Mouse (Mus musculus) olfactory bulb, adult 2 months (tissue): ENCODE data around the gene Tmem116. TPM values are rescaled to one million over a fixed set of nuclear protein-coding genes. Genes with fewer than 3 reads are reported as not detected.

ENCODE experiments used
- H3K27ac ChIP-seq: fragments of 200-500 bp; 2 replicates; pipeline ENCODE4 v1.5.1; 2012; ENCODE audit warnings: low read depth, low read length; ENCODE audit not compliant: insufficient read depth
- H3K4me1 ChIP-seq: fragments of 200-500 bp; 2 replicates; pipeline ENCODE4 v1.6.1; 2012; ENCODE audit warnings: low read length; ENCODE audit not compliant: control insufficient read depth, insufficient read depth
- H3K4me3 ChIP-seq: fragments of 200-500 bp; 2 replicates; pipeline ENCODE4 v1.5.1; 2012; ENCODE audit warnings: mild to moderate bottlenecking, low read depth, low read length, moderate library complexity; ENCODE audit not compliant: insufficient read depth
- CTCF ChIP-seq: fragments of 200-500 bp; IDR thresholded peaks from 2 replicates; pipeline ENCODE4 v1.5.1; 2012; ENCODE audit warnings: low read depth, mild to moderate bottlenecking, low read length, moderate library complexity; ENCODE audit not compliant: insufficient read depth
- POLR2A ChIP-seq: fragments of 200-500 bp; IDR thresholded peaks from 2 replicates; pipeline ENCODE4 v1.6.1; 2012; ENCODE audit warnings: mild to moderate bottlenecking, low read depth, low read length, moderate library complexity; ENCODE audit not compliant: insufficient read depth
- WGBS: fragments of 180-500 bp; shearing (Covaris S2); methylation state at CpG from one replicate; pipeline ENCODE4 v1.1.7; 2018; 5-methylcytosine and 5-hydroxymethylcytosine counted together
- polyA plus RNA-seq: library from polyadenylated mRNA; stranded (reverse); fragments of >200 nt; gene quantifications from 2 replicates; pipeline ENCODE4 v1.2.4, GENCODE M21; 2012; ENCODE audit warnings: low replicate concordance; ENCODE audit not compliant: missing spikeins, insufficient read depth, insufficient read length

The Tmem116 gene
- polyA plus RNA-seq, 1 experiment, result not detected

GRCm38 (mm10) chr5:121566035-121566681, 114.5 kb downstream of the Tmem116 start:
- H3K4me3 ChIP-seq, result no peak overlapping the region
- WGBS, result 91% methylated on average over 16 of the region's 16 CpGs
- peaks cover 5% of the 10 kb centered on the region for H3K4me1 ChIP-seq
- H3K27ac ChIP-seq, result no peak overlapping the region
- TF ChIP-seq CTCF (no peak), POLR2A (no peak)

- Histone ChIP-seq H3K4me3 (no peak overlapping the region), H3K4me1 (no peaks in the 10 kb centered on the region), H3K27ac (no peak overlapping the region)
- TF ChIP-seq CTCF (no peak), POLR2A (no peak)
- WGBS, result 76% methylated on average over 9 of the region's 9 CpGs
Observed at GRCm38 (mm10) chr5:121569881-121570420, 118.3 kb downstream of the Tmem116 start.

- TF ChIP-seq POLR2A (no peak), CTCF (no peak)
- WGBS, result 56% methylated on average over 1 of the region's 1 CpGs
Observed at GRCm38 (mm10) chr5:121570787-121571186, 119.1 kb downstream of the Tmem116 start.

More at GRCm38 (mm10) chr5:121570787-121571186, 119.1 kb downstream of the Tmem116 start:
- H3K4me3 ChIP-seq, result no peak overlapping the region
- no peak overlapping the region for H3K27ac ChIP-seq
- no peaks in the 10 kb centered on the region for H3K4me1 ChIP-seq

Other genes with a start within 250 kb of the Tmem116 start
- not detected in 2 replicates for gene Rpl6, start 247.4 kb upstream of the Tmem116 start, polyA plus RNA-seq
- 49.0 TPM in 1 of 2 replicates, not detected in the other for gene Hectd4, start 231.7 kb upstream of the Tmem116 start, polyA plus RNA-seq
- gene Trafd1, start 66.3 kb upstream of the Tmem116 start, polyA plus RNA-seq, result not detected in 2 replicates
- gene Naa25, start 54.0 kb upstream of the Tmem116 start, polyA plus RNA-seq, result not detected in 2 replicates
- 277 TPM in 1 of 2 replicates, not detected in the other for gene Erp29, start 613 bp downstream of the Tmem116 start, polyA plus RNA-seq
- gene Adam1b, start 51.5 kb downstream of the Tmem116 start, polyA plus RNA-seq, result not detected in 2 replicates
- gene Adam1a, start 93.6 kb downstream of the Tmem116 start, polyA plus RNA-seq, result not detected in 2 replicates
- gene Gm42878, start 93.6 kb downstream of the Tmem116 start, polyA plus RNA-seq, result not detected in 2 replicates
- 681 TPM in 1 of 2 replicates, not detected in the other for gene Mapkapk5, start 94.0 kb downstream of the Tmem116 start, polyA plus RNA-seq
- gene Aldh2, start 141.9 kb downstream of the Tmem116 start, polyA plus RNA-seq, result not detected in 2 replicates
- not detected in 2 replicates for gene Acad12, start 167.0 kb downstream of the Tmem116 start, polyA plus RNA-seq
- gene Acad10, start 208.6 kb downstream of the Tmem116 start, polyA plus RNA-seq, result not detected in 2 replicates
- not detected in 2 replicates for gene Brap, start 208.7 kb downstream of the Tmem116 start, polyA plus RNA-seq